8 mouse cellular contexts compared by ENCODE assay signal in genomic region chr7:16048675-16049575, GRCm38 (mm10). TPM values are rescaled to one million over a fixed set of nuclear protein-coding genes. Genes with fewer than 3 reads are reported as not detected.
DNase-seq lines count a peak whose midpoint lies in the region; ATAC-seq lines count a peak whose summit lies in the region.

No protein-coding gene starts in this region.

- WGBS in heart, embryonic 11.5 days (ENCODE audit: insufficient replicate concordance): 8% methylated on average over 36 of the region's 36 CpGs
- WGBS in hindbrain, embryonic 13.5 days: 9% methylated on average over 36 of the region's 36 CpGs
- 4% methylated on average over 36 of the region's 36 CpGs for WGBS in liver, embryonic 15.5 days (ENCODE audit: insufficient replicate concordance)
- WGBS in stomach, embryonic 16.5 days: 6% methylated on average over 36 of the region's 36 CpGs

- H3K4me1 ChIP-seq in heart, embryonic 11.5 days (ENCODE audit: control insufficient read depth, insufficient read depth, low read length): peaks cover 33% of the 10 kb centered on the region
- peaks cover 52% of the 10 kb centered on the region for H3K4me1 ChIP-seq in hindbrain, embryonic 13.5 days (replicated peaks)
- peaks cover 84% of the 10 kb centered on the region for H3K4me1 ChIP-seq in liver, embryonic 15.5 days (replicated peaks)
- peaks cover 36% of the 10 kb centered on the region for H3K4me1 ChIP-seq in stomach, embryonic 16.5 days (ENCODE audit: control insufficient read depth, insufficient read depth, low read length)

- peak overlapping the region; percentile 86 for H3K4me3 ChIP-seq in heart, embryonic 11.5 days (ENCODE audit: low read depth, low read length)
- H3K4me3 ChIP-seq in hindbrain, embryonic 13.5 days: peak overlapping the region; percentile 88
- H3K4me3 ChIP-seq in liver, embryonic 15.5 days (replicated peaks): peak overlapping the region; percentile 88
- H3K4me3 ChIP-seq in stomach, embryonic 16.5 days (replicated peaks; ENCODE audit: low read length): peak overlapping the region; percentile 88

- H3K4me2 ChIP-seq in heart, embryonic 11.5 days: peak overlapping the region; percentile 92
- H3K4me2 ChIP-seq in hindbrain, embryonic 13.5 days: peak overlapping the region; percentile 85
- H3K4me2 ChIP-seq in liver, embryonic 15.5 days: peak overlapping the region; percentile 99
- peak overlapping the region; percentile 67 for H3K4me2 ChIP-seq in stomach, embryonic 16.5 days (ENCODE audit: low read depth, low read length)

- no peaks in the 10 kb centered on the region for H3K9me3 ChIP-seq in heart, embryonic 11.5 days (replicated peaks; ENCODE audit: control insufficient read depth, low read length)
- H3K9me3 ChIP-seq in hindbrain, embryonic 13.5 days: no peaks in the 10 kb centered on the region
- no peaks in the 10 kb centered on the region for H3K9me3 ChIP-seq in liver, embryonic 15.5 days (replicated peaks)
- H3K9me3 ChIP-seq in stomach, embryonic 16.5 days (replicated peaks; ENCODE audit: control insufficient read depth, low read length): no peaks in the 10 kb centered on the region

- H3K9ac ChIP-seq in heart, embryonic 11.5 days (ENCODE audit: low read depth, low read length): peak overlapping the region; percentile 76
- peak overlapping the region; percentile 100 for H3K9ac ChIP-seq in hindbrain, embryonic 13.5 days
- peak overlapping the region; percentile 95 for H3K9ac ChIP-seq in liver, embryonic 15.5 days
- H3K9ac ChIP-seq in stomach, embryonic 16.5 days (ENCODE audit: low read length): peak overlapping the region; percentile 84

- no peaks in the 10 kb centered on the region for H3K27me3 ChIP-seq in heart, embryonic 11.5 days (ENCODE audit: control insufficient read depth, insufficient read depth, low read length)
- H3K27me3 ChIP-seq in hindbrain, embryonic 13.5 days: no peaks in the 10 kb centered on the region
- H3K27me3 ChIP-seq in liver, embryonic 15.5 days: no peaks in the 10 kb centered on the region
- no peaks in the 10 kb centered on the region for H3K27me3 ChIP-seq in stomach, embryonic 16.5 days (ENCODE audit: control insufficient read depth, insufficient read depth, low read length)

- ATAC-seq in heart, embryonic 11.5 days (replicated peaks; ENCODE audit: insufficient number of reproducible peaks, low FRiP score, low TSS enrichment): no peak
- ATAC-seq in hindbrain, embryonic 13.5 days (ENCODE audit: low FRiP score): no peak
- peak; percentile 1; the same call in 1 of the 2 replicates for ATAC-seq in liver, embryonic 15.5 days (ENCODE audit: insufficient read depth)
- no peak for ATAC-seq in stomach, embryonic 16.5 days (ENCODE audit: insufficient read depth, low FRiP score)

- DNase-seq in heart, adult 9 months (ENCODE audit: low spot score in 2 of 2): no peak
- peak; percentile 62 for DNase-seq in A20 (ENCODE audit: low read depth, low spot score)
- DNase-seq in brain, adult 2 months (ENCODE audit: low read depth, low spot score): peak; percentile 53
- DNase-seq in urinary bladder, adult 18-20 months (ENCODE audit: low spot score in 2 of 2): no peak

- no peaks in the 10 kb centered on the region for H3K36me3 ChIP-seq in heart, embryonic 11.5 days (ENCODE audit: control insufficient read depth, insufficient read depth, low read length)
- no peaks in the 10 kb centered on the region for H3K36me3 ChIP-seq in hindbrain, embryonic 13.5 days
- no peaks in the 10 kb centered on the region; the same call in 1 of the 2 replicates for H3K36me3 ChIP-seq in liver, embryonic 15.5 days (replicated peaks)
- no peaks in the 10 kb centered on the region for H3K36me3 ChIP-seq in stomach, embryonic 16.5 days (ENCODE audit: control insufficient read depth, insufficient read depth, low read length)

- peak overlapping the region; percentile 91 for H3K27ac ChIP-seq in heart, embryonic 11.5 days (ENCODE audit: low read depth, low read length)
- H3K27ac ChIP-seq in hindbrain, embryonic 13.5 days: peak overlapping the region; percentile 91
- H3K27ac ChIP-seq in liver, embryonic 15.5 days (replicated peaks): peak overlapping the region; percentile 91
- H3K27ac ChIP-seq in stomach, embryonic 16.5 days (ENCODE audit: low read length): peak overlapping the region; percentile 79

RNA-seq across cellular contexts. Expression of gene Bicra, which starts 1.2 kb away (rescaled TPM):
- 4.9 and 5.7 TPM in 2 replicates for polyA plus RNA-seq in heart, embryonic 11.5 days (2014; fragmentation: Nextera tagmentation; extraction: Ambion mirVana)
- polyA plus RNA-seq in hindbrain, embryonic 13.5 days (2015; fragmentation: Nextera tagmentation; extraction: Ambion mirVana): 8.2 and 8.4 TPM in 2 replicates
- polyA plus RNA-seq in liver, embryonic 15.5 days (2015; fragmentation: Nextera tagmentation; extraction: Ambion mirVana): 1.6 and 1.9 TPM in 2 replicates
- 3.9 and 4.5 TPM in 2 replicates for polyA plus RNA-seq in stomach, embryonic 16.5 days (2015; fragmentation: Nextera tagmentation; extraction: Ambion mirVana)

RNA-seq across cellular contexts. Expression of gene Zfp541, which starts 12.7 kb away (rescaled TPM):
- polyA plus RNA-seq in heart, embryonic 11.5 days (2014; fragmentation: Nextera tagmentation; extraction: Ambion mirVana): not detected in 2 replicates
- 0.09 TPM in 2 replicates for polyA plus RNA-seq in hindbrain, embryonic 13.5 days (2015; fragmentation: Nextera tagmentation; extraction: Ambion mirVana)
- not detected in 2 replicates for polyA plus RNA-seq in liver, embryonic 15.5 days (2015; fragmentation: Nextera tagmentation; extraction: Ambion mirVana)
- polyA plus RNA-seq in stomach, embryonic 16.5 days (2015; fragmentation: Nextera tagmentation; extraction: Ambion mirVana): 0.05 and 0.10 TPM in 2 replicates

RNA-seq across cellular contexts. Expression of gene Napa, which starts 49.3 kb away (rescaled TPM):
- polyA plus RNA-seq in heart, embryonic 11.5 days (2014; fragmentation: Nextera tagmentation; extraction: Ambion mirVana): 158 and 168 TPM in 2 replicates
- 212 and 237 TPM in 2 replicates for polyA plus RNA-seq in hindbrain, embryonic 13.5 days (2015; fragmentation: Nextera tagmentation; extraction: Ambion mirVana)
- polyA plus RNA-seq in liver, embryonic 15.5 days (2015; fragmentation: Nextera tagmentation; extraction: Ambion mirVana): 159 and 169 TPM in 2 replicates
- polyA plus RNA-seq in stomach, embryonic 16.5 days (2015; fragmentation: Nextera tagmentation; extraction: Ambion mirVana): 206 and 230 TPM in 2 replicates

Comparison
In these comparisons a context has a peak if more than half of its experiments do, and no peak if none do; other contexts are left out.
1. DNase-seq: peak in A20 (single experiment) and brain, adult 2 months (single experiment); none in heart, adult 9 months (0 of 2) and urinary bladder, adult 18-20 months (0 of 2).
2. Peak in every context shown above with its lines, with median percentiles within 50 percentile points of each other: H3K27ac ChIP-seq, H3K4me2 ChIP-seq, H3K4me3 ChIP-seq and H3K9ac ChIP-seq.